Mouse (Mus musculus): Measurements from ENCODE around the gene Rad17. TPM values are rescaled to one million over a fixed set of nuclear protein-coding genes. Genes with fewer than 3 reads are reported as not detected.

Gene Rad17
- total RNA-seq, 1 experiment from 2014 or later, result 42.9 TPM

- ATAC-seq (replicated peaks; ENCODE audit: insufficient number of reproducible peaks, low FRiP score, low TSS enrichment, poor library complexity, severe bottlenecking), result no peak
Measured at GRCm38 (mm10) chr13:100581701-100582100, 69.2 kb downstream of the Rad17 start.

GRCm38 (mm10) chr13:100579951-100580350, 70.9 kb downstream of the Rad17 start:
- ATAC-seq (replicated peaks; ENCODE audit: insufficient number of reproducible peaks, low FRiP score, low TSS enrichment, poor library complexity, severe bottlenecking), result no peak

- ATAC-seq (replicated peaks; ENCODE audit: insufficient number of reproducible peaks, low FRiP score, low TSS enrichment, poor library complexity, severe bottlenecking), result no peak
Measured at GRCm38 (mm10) chr13:100579220-100579619, 71.6 kb downstream of the Rad17 start.

- peak; percentile 73; the same call in 1 of the 2 replicates for ATAC-seq (replicated peaks; ENCODE audit: insufficient number of reproducible peaks, low FRiP score, low TSS enrichment, poor library complexity, severe bottlenecking)
Measured at GRCm38 (mm10) chr13:100575950-100576349, 74.9 kb downstream of the Rad17 start.

GRCm38 (mm10) chr13:100570713-100571112, 80.1 kb downstream of the Rad17 start:
- ATAC-seq (replicated peaks; ENCODE audit: insufficient number of reproducible peaks, low FRiP score, low TSS enrichment, poor library complexity, severe bottlenecking), result no peak

- ATAC-seq (replicated peaks; ENCODE audit: insufficient number of reproducible peaks, low FRiP score, low TSS enrichment, poor library complexity, severe bottlenecking), result no peak
Measured at GRCm38 (mm10) chr13:100568359-100568758, 82.5 kb downstream of the Rad17 start.

Other genes starting within 250 kb of the Rad17 start
- 1.1 to 2.7 TPM (median 2.3 TPM) in 3 replicates for gene Naip1, start 198.2 kb downstream of the Rad17 start, total RNA-seq (2017)
- gene Gtf2h2, start 158.5 kb downstream of the Rad17 start, total RNA-seq (2017), result 77.8 to 87.0 TPM (median 86.4 TPM) in 3 replicates
- not detected in 3 replicates for gene Ocln, start 98.3 kb downstream of the Rad17 start, total RNA-seq (2017)
- 0.86 to 3.1 TPM (median 2.8 TPM) in 3 replicates for gene Marveld2, start 34.1 kb downstream of the Rad17 start, total RNA-seq (2017)
- 102 to 141 TPM (median 133 TPM) in 3 replicates for gene Ak6, start 72 bp downstream of the Rad17 start, total RNA-seq (2017)
- 4.0 to 27.9 TPM (median 7.6 TPM) in 3 replicates for gene Taf9, start 528 bp upstream of the Rad17 start, total RNA-seq (2017)
- 43.9 to 51.2 TPM (median 46.1 TPM) in 3 replicates for gene Ccdc125, start 18.7 kb upstream of the Rad17 start, total RNA-seq (2017)
- 21.2 to 49.2 TPM (median 26.1 TPM) in 3 replicates for gene Cdk7, start 79.9 kb upstream of the Rad17 start, total RNA-seq (2017)
- 24.7 to 40.9 TPM (median 39.2 TPM) in 3 replicates for gene Mrps36, start 93.6 kb upstream of the Rad17 start, total RNA-seq (2017)
- 0.68 to 3.1 TPM (median 2.5 TPM) in 3 replicates for gene Cenph, start 124.8 kb upstream of the Rad17 start, total RNA-seq (2017)
- 1.5 to 1.8 TPM (median 1.6 TPM) in 3 replicates for gene Ccnb1, start 135.5 kb upstream of the Rad17 start, total RNA-seq (2017)
- gene Slc30a5, start 182.4 kb upstream of the Rad17 start, total RNA-seq (2017), result 64.2 to 92.8 TPM (median 72.0 TPM) in 3 replicates

Measured in monocyte, adult 5-6 weeks (primary cell).